Mouse (Mus musculus) spleen, adult 2 months (tissue): ENCODE results near the gene Aldh1l2. TPM values are rescaled to one million over a fixed set of nuclear protein-coding genes. Genes with fewer than 3 reads are reported as not detected.
"Not testable (repeated sequence)": the region's sequence is repeated elsewhere in the genome, so short reads cannot be mapped to it uniquely, and the experiment has no call there.

ENCODE experiments used
- DNase-seq, 2 experiments: peaks; one replicate each; pipeline versions ENCODE4 v3.0.0 to v3.0.0-alpha.2; 2012 to 2021; ENCODE audit warnings: low spot score in 2 of 2, low read depth in 1 of 2
- H3K27ac ChIP-seq: fragments of 200-500 bp; 2 replicates; pipeline ENCODE4 v1.5.1; 2012; ENCODE audit warnings: low read length, inconsistent platforms; ENCODE audit not compliant: insufficient read depth
- H3K27me3 ChIP-seq: fragments of 200-500 bp; 2 replicates; pipeline ENCODE4 v1.6.1; 2012; ENCODE audit warnings: mild to moderate bottlenecking, moderate library complexity, low read length, inconsistent platforms; ENCODE audit not compliant: control insufficient read depth, insufficient read depth
- H3K36me3 ChIP-seq: fragments of 200-500 bp; 2 replicates; pipeline ENCODE4 v1.6.1; 2012; ENCODE audit warnings: mild to moderate bottlenecking, low read length, inconsistent platforms; ENCODE audit not compliant: control insufficient read depth, insufficient read depth
- H3K4me1 ChIP-seq: fragments of 200-500 bp; 2 replicates; pipeline ENCODE4 v1.6.1; 2011; ENCODE audit warnings: inconsistent platforms; ENCODE audit not compliant: control insufficient read depth, insufficient read depth, insufficient read length
- H3K4me3 ChIP-seq: fragments of 200-500 bp; 2 replicates; pipeline ENCODE4 v1.5.1; 2011; ENCODE audit warnings: mild to moderate bottlenecking, inconsistent platforms; ENCODE audit not compliant: insufficient read depth, insufficient read length; ENCODE audit errors: extremely low read depth
- CTCF ChIP-seq: fragments of 200-500 bp; IDR thresholded peaks from 2 replicates; pipeline ENCODE4 v1.5.1; 2011; ENCODE audit warnings: mild to moderate bottlenecking, inconsistent platforms; ENCODE audit not compliant: insufficient read depth, insufficient read length, insufficient replicate concordance; ENCODE audit errors: extremely low read depth
- POLR2A ChIP-seq: fragments of 200-500 bp; IDR thresholded peaks from 2 replicates; pipeline ENCODE4 v1.6.1; 2011; ENCODE audit warnings: low read depth, low read length, inconsistent platforms
- WGBS: fragments of 180-500 bp; shearing (Covaris S2); methylation state at CpG from one replicate; pipeline ENCODE4 v1.1.7; 2018; 5-methylcytosine and 5-hydroxymethylcytosine counted together
- polyA plus RNA-seq: library from polyadenylated mRNA; depleted of rRNA; stranded (reverse); fragments of >200 nt; gene quantifications from 2 replicates; pipeline ENCODE4 v1.2.3, GENCODE M21; 2012

The Aldh1l2 gene
- polyA plus RNA-seq, 1 experiment, result 0.53 TPM

- 88% methylated on average over 7 of the region's 7 CpGs for WGBS
- Histone ChIP-seq H3K27ac (no peak overlapping the region), H3K4me3 (no peak overlapping the region), H3K27me3 (no peaks in the 10 kb centered on the region), H3K4me1 (no peaks in the 10 kb centered on the region; the same call in none of the 2 replicates), H3K36me3 (no peaks in the 10 kb centered on the region; the same call in 1 of the 2 replicates)
- DNase-seq, result no peak
- TF ChIP-seq CTCF, result no peak
- TF ChIP-seq POLR2A, result no peak
Measured at GRCm38 (mm10) chr10:83542241-83542640, 8.3 kb upstream of the Aldh1l2 start.

GRCm38 (mm10) chr10:83540092-83540491 is 6.2 kb upstream of the Aldh1l2 start:
- no peak overlapping the region for H3K27ac ChIP-seq
- no peak for DNase-seq
- H3K4me3 ChIP-seq, result no peak overlapping the region
- H3K27me3 ChIP-seq, result no peaks in the 10 kb centered on the region
- 69% methylated on average over 3 of the region's 3 CpGs for WGBS
- TF ChIP-seq CTCF (no peak), POLR2A (no peak)
- H3K4me1 ChIP-seq, result no peaks in the 10 kb centered on the region; the same call in none of the 2 replicates
- no peaks in the 10 kb centered on the region for H3K36me3 ChIP-seq

GRCm38 (mm10) chr10:83539311-83539980 is 5.5 kb upstream of the Aldh1l2 start:
- no peak overlapping the region for H3K27ac ChIP-seq
- no peak for TF ChIP-seq POLR2A
- no peak for TF ChIP-seq CTCF
- peaks cover 2% of the 10 kb centered on the region; the same call in 1 of the 2 replicates for H3K27me3 ChIP-seq
- no peaks in the 10 kb centered on the region for H3K36me3 ChIP-seq
- no peaks in the 10 kb centered on the region; the same call in 1 of the 2 replicates for H3K4me1 ChIP-seq
- DNase-seq, result no peak
- no peak overlapping the region for H3K4me3 ChIP-seq
- WGBS, result 80% methylated on average over 6 of the region's 6 CpGs

GRCm38 (mm10) chr10:83536436-83536835 is 2.5 kb upstream of the Aldh1l2 start:
- Histone ChIP-seq H3K4me1 (peaks cover 5% of the 10 kb centered on the region; the same call in 1 of the 2 replicates), H3K4me3 (no peak overlapping the region), H3K27ac (no peak overlapping the region), H3K27me3 (peaks cover 11% of the 10 kb centered on the region; the same call in 1 of the 2 replicates), H3K36me3 (no peaks in the 10 kb centered on the region)
- no peak for DNase-seq
- 12% methylated on average over 1 of the region's 1 CpGs for WGBS
- TF ChIP-seq CTCF (no peak), POLR2A (no peak)

GRCm38 (mm10) chr10:83533258-83533909 is 556 bp downstream of the Aldh1l2 start:
- H3K4me1 ChIP-seq, result peaks cover 5% of the 10 kb centered on the region; the same call in 1 of the 2 replicates
- no peak for TF ChIP-seq POLR2A
- TF ChIP-seq CTCF, result no peak
- WGBS, result 6% methylated on average over 27 of the region's 27 CpGs
- H3K27ac ChIP-seq, result no peak overlapping the region
- H3K36me3 ChIP-seq, result no peaks in the 10 kb centered on the region
- peak overlapping the region; percentile 31; the same call in 1 of the 2 replicates for H3K4me3 ChIP-seq
- no peak for DNase-seq
- peaks cover 11% of the 10 kb centered on the region; the same call in 1 of the 2 replicates for H3K27me3 ChIP-seq

GRCm38 (mm10) chr10:83530384-83530967 is 3.5 kb downstream of the Aldh1l2 start:
- Histone ChIP-seq H3K36me3 (no peaks in the 10 kb centered on the region), H3K27ac (no peak overlapping the region), H3K4me1 (peaks cover 5% of the 10 kb centered on the region; the same call in 1 of the 2 replicates), H3K27me3 (peaks cover 11% of the 10 kb centered on the region; the same call in 1 of the 2 replicates), H3K4me3 (no peak overlapping the region)
- no peak for DNase-seq
- TF ChIP-seq POLR2A, result no peak
- no peak for TF ChIP-seq CTCF
- 80% methylated on average over 6 of the region's 6 CpGs for WGBS

- not testable (repeated sequence) for H3K36me3 ChIP-seq, H3K27ac ChIP-seq, H3K27me3 ChIP-seq, H3K4me1 ChIP-seq, H3K4me3 ChIP-seq, DNase-seq
Measured at GRCm38 (mm10) chr10:83524238-83524637, 9.7 kb downstream of the Aldh1l2 start.
